Mouse (Mus musculus) lung, embryonic 15.5 days (tissue): ENCODE results near the gene Rgl3. TPM values are rescaled to one million over a fixed set of nuclear protein-coding genes. Genes with fewer than 3 reads are reported as not detected.

ENCODE experiments used
- ATAC-seq: fragments of 200-750 bp; cut with Nextera tagmentation; 2 replicates; pipeline ENCODE4 v1.8.0; 2017; ENCODE audit warnings: moderate number of reproducible peaks, borderline replicate concordance; ENCODE audit not compliant: low FRiP score, low TSS enrichment; ENCODE audit errors: extremely low read depth
- H3K27ac ChIP-seq: fragments of 300-500 bp; sonication (generic); 2 replicates; pipeline ENCODE4 v1.5.1; 2015; ENCODE audit warnings: moderate library complexity, mild to moderate bottlenecking, inconsistent platforms
- H3K27me3 ChIP-seq: fragments of 300-500 bp; sonication (generic); 2 replicates; pipeline ENCODE4 v1.6.1; 2015; ENCODE audit warnings: inconsistent platforms
- H3K36me3 ChIP-seq: fragments of 300-500 bp; sonication (generic); 2 replicates; pipeline ENCODE4 v1.6.1; 2015; ENCODE audit warnings: inconsistent platforms
- H3K4me1 ChIP-seq: fragments of 300-500 bp; sonication (generic); 2 replicates; pipeline ENCODE4 v1.6.1; 2015; ENCODE audit warnings: inconsistent platforms
- H3K4me2 ChIP-seq: fragments of 300-500 bp; sonication (generic); 2 replicates; pipeline ENCODE4 v1.6.1; 2015; ENCODE audit warnings: inconsistent platforms, mild to moderate bottlenecking, moderate library complexity
- H3K4me3 ChIP-seq: fragments of 300-500 bp; sonication (generic); 2 replicates; pipeline ENCODE4 v1.5.1; 2015; ENCODE audit warnings: mild to moderate bottlenecking, inconsistent platforms
- H3K9ac ChIP-seq: fragments of 300-500 bp; sonication (generic); 2 replicates; pipeline ENCODE4 v1.6.1; 2015; ENCODE audit warnings: inconsistent platforms
- H3K9me3 ChIP-seq: fragments of 300-500 bp; sonication (generic); 2 replicates; pipeline ENCODE4 v1.6.1; 2016; ENCODE audit warnings: inconsistent platforms
- WGBS: fragments of 180-500 bp; shearing (Covaris S2); methylation state at CpG from one replicate; pipeline ENCODE4 v1.1.7; 2015; 5-methylcytosine and 5-hydroxymethylcytosine counted together
- polyA plus RNA-seq: library from polyadenylated mRNA; unstranded; fragments of >200 nt; fragmentation: Nextera tagmentation; extraction: Ambion mirVana; gene quantifications from 2 replicates; pipeline ENCODE4 v1.2.1, GENCODE M21; 2015

Rgl3 gene
- polyA plus RNA-seq, 1 experiment from 2014 or later = 7.2 TPM

DNA sequence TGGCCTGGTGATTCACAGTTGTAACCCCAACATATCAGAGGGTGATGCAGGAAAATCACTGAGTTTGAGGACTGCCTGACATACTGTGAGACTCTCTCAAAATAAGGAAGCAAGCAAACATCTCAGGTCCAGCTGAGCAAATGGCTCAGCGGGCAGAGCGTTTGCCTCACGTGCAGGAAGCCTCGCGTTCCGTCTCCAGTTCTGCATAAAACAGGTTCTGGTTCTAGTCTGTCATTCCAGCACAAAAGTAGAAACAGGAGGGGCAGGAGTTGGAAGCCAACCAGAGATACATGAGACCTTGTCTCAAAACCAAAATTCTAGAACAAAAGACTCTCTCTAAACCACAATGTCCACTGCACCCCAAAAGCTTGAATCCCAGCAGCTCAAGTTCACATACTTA, 62.5 kb downstream of the Rgl3 start:
- peak overlapping the region; percentile 77 for H3K4me2 ChIP-seq
- WGBS = 1% methylated on average over 6 of the region's 6 CpGs
- H3K27me3 ChIP-seq = no peaks in the 10 kb centered on the region
- peaks cover 23% of the 10 kb centered on the region for H3K4me1 ChIP-seq
- peak overlapping the region; percentile 55 for H3K4me3 ChIP-seq
- peak overlapping the region; percentile 57 for H3K9ac ChIP-seq
- H3K36me3 ChIP-seq = 0 out of 2 replicates have a peak, but pooled peaks cover 4% of the 10 kb centered on the region
- no peak for ATAC-seq
- no peaks in the 10 kb centered on the region for H3K9me3 ChIP-seq
- peak overlapping the region; percentile 58 for H3K27ac ChIP-seq

DNA sequence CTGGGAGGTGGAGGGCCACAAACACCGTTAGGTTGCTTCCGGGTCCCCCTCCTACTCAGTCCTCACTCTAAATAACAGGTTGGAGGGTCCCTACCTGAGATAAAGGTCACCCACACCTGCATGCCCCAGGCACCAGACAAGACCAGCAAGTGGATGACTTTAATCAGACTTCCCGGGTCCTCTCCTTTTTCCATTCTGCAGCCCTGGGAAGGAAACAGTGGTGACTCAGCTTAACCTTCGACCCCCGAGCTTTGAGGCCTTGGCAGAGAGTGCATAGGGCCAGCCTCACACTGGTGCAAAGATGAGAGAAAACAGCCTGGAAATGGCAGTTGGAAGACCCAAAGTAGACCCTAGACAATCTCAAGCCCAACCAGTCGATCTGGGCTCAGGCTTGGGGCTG, 63.1 kb downstream of the Rgl3 start:
- Histone ChIP-seq H3K4me2 (peak overlapping the region; percentile 77), H3K4me3 (peak overlapping the region; percentile 55), H3K4me1 (peaks cover 23% of the 10 kb centered on the region), H3K27me3 (no peaks in the 10 kb centered on the region), H3K9ac (peak overlapping the region; percentile 57; the same call in 1 of the 2 replicates), H3K36me3 (0 out of 2 replicates have a peak, but pooled peaks cover 4% of the 10 kb centered on the region), H3K27ac (no peak overlapping the region), H3K9me3 (no peaks in the 10 kb centered on the region)
- 70% methylated on average over 6 of the region's 6 CpGs for WGBS
- no peak for ATAC-seq

DNA sequence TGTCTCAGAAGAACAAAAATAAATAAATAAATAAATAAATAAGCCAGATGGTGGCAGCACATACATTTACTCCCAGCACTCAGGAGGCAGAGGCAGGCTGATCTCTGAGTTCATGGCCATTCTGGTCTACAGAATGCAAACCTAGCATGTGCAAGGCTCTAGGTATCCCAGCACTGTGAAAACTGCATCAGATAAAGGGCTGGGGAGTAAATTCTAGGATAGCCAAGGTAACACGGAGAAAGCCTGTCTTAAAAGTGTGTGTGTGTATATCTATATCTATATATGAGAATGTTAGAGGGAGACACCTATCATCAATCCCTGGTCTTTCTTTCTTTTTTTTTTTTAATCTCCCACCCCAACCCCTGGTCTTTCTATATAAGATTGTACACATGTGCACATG, 63.7 kb downstream of the Rgl3 start:
- Histone ChIP-seq H3K4me1 (peaks cover 23% of the 10 kb centered on the region), H3K4me2 (no peak overlapping the region; the same call in 1 of the 2 replicates), H3K27ac (no peak overlapping the region), H3K4me3 (no peak overlapping the region), H3K27me3 (no peaks in the 10 kb centered on the region), H3K9ac (no peak overlapping the region), H3K36me3 (0 out of 2 replicates have a peak, but pooled peaks cover 4% of the 10 kb centered on the region), H3K9me3 (no peaks in the 10 kb centered on the region)
- ATAC-seq = no peak
- 90% methylated on average over 1 of the region's 1 CpGs for WGBS

DNA sequence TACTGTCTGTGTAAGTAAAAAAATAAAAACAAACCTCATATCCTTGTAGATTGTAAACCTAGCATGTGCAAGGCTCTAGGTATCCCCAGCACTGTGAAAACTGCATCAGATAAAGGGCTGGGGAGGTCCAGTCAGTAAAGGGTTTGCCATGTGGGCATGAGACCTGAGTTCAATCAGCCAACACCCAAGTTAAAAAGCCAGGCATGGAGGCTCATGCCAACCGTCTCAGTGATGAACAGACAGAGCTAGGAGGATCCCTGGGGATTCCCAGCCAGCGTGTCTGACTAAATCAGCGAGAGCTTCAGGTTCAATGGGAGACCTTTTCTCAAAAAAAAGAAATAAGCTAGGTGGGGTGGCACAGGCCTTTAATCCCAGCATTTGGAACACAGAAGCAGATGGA, 64.2 kb downstream of the Rgl3 start:
- no peaks in the 10 kb centered on the region for H3K27me3 ChIP-seq
- H3K4me2 ChIP-seq = no peak overlapping the region
- peaks cover 23% of the 10 kb centered on the region for H3K4me1 ChIP-seq
- ATAC-seq = no peak
- 0 out of 2 replicates have a peak, but pooled peaks cover 4% of the 10 kb centered on the region for H3K36me3 ChIP-seq
- WGBS = 84% methylated on average over 3 of the region's 3 CpGs
- H3K9me3 ChIP-seq = no peaks in the 10 kb centered on the region
- no peak overlapping the region for H3K9ac ChIP-seq
- no peak overlapping the region for H3K4me3 ChIP-seq
- no peak overlapping the region for H3K27ac ChIP-seq

DNA sequence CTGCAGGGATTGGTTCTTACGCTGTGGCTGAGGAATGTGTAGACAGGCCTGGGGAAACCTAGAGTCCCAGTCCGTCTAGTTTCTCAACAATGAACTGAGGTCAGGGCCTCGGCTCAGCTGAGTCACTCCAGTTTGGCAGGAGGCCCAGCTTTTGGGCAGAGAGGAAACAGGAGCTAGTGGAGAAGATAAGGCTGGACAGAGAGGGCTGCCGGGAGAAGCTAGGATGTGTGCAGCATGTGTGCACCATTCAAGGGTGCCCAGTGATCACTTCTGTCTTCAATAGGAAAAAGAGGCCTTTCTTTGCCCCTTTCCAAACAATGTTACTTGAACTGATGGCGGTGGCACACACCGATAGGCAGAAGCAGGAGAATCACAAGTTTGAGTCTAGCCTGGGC, 65.2 kb downstream of the Rgl3 start:
- peaks cover 23% of the 10 kb centered on the region for H3K4me1 ChIP-seq
- WGBS = 23% methylated on average over 6 of the region's 6 CpGs
- no peaks in the 10 kb centered on the region for H3K27me3 ChIP-seq
- no peak overlapping the region for H3K4me3 ChIP-seq
- H3K27ac ChIP-seq = peak overlapping the region; percentile 80
- no peak overlapping the region for H3K9ac ChIP-seq
- ATAC-seq = peak; percentile 83
- no peaks in the 10 kb centered on the region for H3K9me3 ChIP-seq
- 0 out of 2 replicates have a peak, but pooled peaks cover 4% of the 10 kb centered on the region for H3K36me3 ChIP-seq
- H3K4me2 ChIP-seq = no peak overlapping the region

DNA sequence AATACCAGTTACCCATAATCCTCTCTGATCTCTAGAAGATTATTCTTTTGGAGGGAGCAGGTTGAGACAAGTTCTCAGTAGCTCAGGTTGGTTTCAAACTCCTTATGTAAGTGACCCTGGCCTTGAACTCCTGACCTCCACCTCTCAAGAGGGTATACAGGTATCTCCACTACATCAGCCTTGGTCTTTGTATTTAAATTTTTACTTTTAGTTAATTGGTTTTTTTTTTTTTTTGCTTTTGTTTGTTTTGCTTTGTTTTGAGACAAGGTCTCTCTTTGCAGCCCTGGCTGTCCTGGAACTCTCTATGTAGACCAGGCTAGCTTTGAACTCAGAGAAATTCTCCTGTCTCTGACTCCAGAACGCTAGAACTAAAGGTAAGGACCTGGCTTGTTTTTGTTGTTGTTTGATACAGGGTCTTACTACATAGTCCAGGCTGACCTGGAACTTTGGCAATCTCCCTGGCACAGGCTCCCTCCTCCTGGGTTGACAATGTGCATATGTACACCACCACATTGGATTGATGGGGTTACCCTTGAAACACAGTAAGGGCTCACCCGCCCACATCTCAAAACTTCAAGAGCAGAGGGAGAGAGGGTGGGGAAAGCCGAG, 65.7 kb downstream of the Rgl3 start:
- peaks cover 28% of the 10 kb centered on the region for H3K4me1 ChIP-seq
- 16% methylated on average over 3 of the region's 3 CpGs for WGBS
- peak overlapping the region; percentile 80 for H3K27ac ChIP-seq
- 0 out of 2 replicates have a peak, but pooled peaks cover 4% of the 10 kb centered on the region for H3K36me3 ChIP-seq
- no peak overlapping the region for H3K4me2 ChIP-seq
- H3K9me3 ChIP-seq = no peaks in the 10 kb centered on the region
- H3K4me3 ChIP-seq = no peak overlapping the region
- H3K27me3 ChIP-seq = no peaks in the 10 kb centered on the region
- no peak; the same call in 1 of the 2 replicates for ATAC-seq
- H3K9ac ChIP-seq = no peak overlapping the region

DNA sequence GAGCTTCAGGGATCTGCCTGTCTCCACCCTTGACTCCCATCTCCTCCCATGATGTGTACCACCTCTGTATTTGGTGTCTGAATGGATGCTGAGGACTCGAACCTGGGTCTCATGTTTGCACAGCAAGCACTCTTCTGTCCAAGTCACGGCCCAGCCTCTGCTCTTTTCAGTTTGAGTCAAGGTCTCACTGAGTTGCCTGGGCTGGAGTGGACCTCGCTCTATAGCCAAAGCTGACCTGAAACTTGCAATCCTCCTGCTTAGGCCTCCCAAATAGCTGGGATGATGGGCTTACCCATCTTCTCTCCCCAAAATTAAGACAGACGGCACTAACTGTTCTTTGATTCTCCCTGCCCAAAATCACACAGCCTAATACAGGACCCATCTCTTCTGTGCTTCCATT, 66.2 kb downstream of the Rgl3 start:
- 0 out of 2 replicates have a peak, but pooled peaks cover 4% of the 10 kb centered on the region for H3K36me3 ChIP-seq
- H3K27ac ChIP-seq = no peak overlapping the region; the same call in 1 of the 2 replicates
- no peak for ATAC-seq
- no peak overlapping the region for H3K4me2 ChIP-seq
- H3K4me1 ChIP-seq = peaks cover 33% of the 10 kb centered on the region
- WGBS = 79% methylated on average over 4 of the region's 4 CpGs
- no peak overlapping the region for H3K9ac ChIP-seq
- no peaks in the 10 kb centered on the region for H3K27me3 ChIP-seq
- no peaks in the 10 kb centered on the region for H3K9me3 ChIP-seq
- no peak overlapping the region for H3K4me3 ChIP-seq

Other genes starting within 250 kb of the Rgl3 start
- 154 TPM in 2 replicates for gene Spc24, start 229.1 kb downstream of the Rgl3 start, polyA plus RNA-seq
- 27.7 and 30.0 TPM in 2 replicates for gene Kank2, start 190.7 kb downstream of the Rgl3 start, polyA plus RNA-seq
- 2.1 and 2.3 TPM in 2 replicates for gene Angptl8, start 153.9 kb downstream of the Rgl3 start, polyA plus RNA-seq
- 62.0 and 68.0 TPM in 2 replicates for gene Dock6, start 136.8 kb downstream of the Rgl3 start, polyA plus RNA-seq
- 15.3 and 20.2 TPM in 2 replicates for gene Rab3d, start 71.3 kb downstream of the Rgl3 start, polyA plus RNA-seq
- 3.2 and 4.6 TPM in 2 replicates for gene Ccdc159, start 62.0 kb downstream of the Rgl3 start, polyA plus RNA-seq
- 51.9 and 52.6 TPM in 2 replicates for gene Tmem205, start 61.9 kb downstream of the Rgl3 start, polyA plus RNA-seq
- 7.8 and 8.0 TPM in 2 replicates for gene Plppr2, start 52.4 kb downstream of the Rgl3 start, polyA plus RNA-seq
- 6.5 and 6.7 TPM in 2 replicates for gene Swsap1, start 33.7 kb downstream of the Rgl3 start, polyA plus RNA-seq
- gene Epor, start 25.9 kb downstream of the Rgl3 start, polyA plus RNA-seq = 6.8 and 7.3 TPM in 2 replicates
- gene Ccdc151, start 13.2 kb upstream of the Rgl3 start, polyA plus RNA-seq = 3.9 and 4.4 TPM in 2 replicates
- gene Prkcsh, start 13.4 kb upstream of the Rgl3 start, polyA plus RNA-seq = 127 and 137 TPM in 2 replicates
- 0.25 and 0.51 TPM in 2 replicates for gene Elavl3, start 62.6 kb upstream of the Rgl3 start, polyA plus RNA-seq
- not detected in 2 replicates for gene Gm49318, start 81.8 kb upstream of the Rgl3 start, polyA plus RNA-seq
- 13.4 and 15.3 TPM in 2 replicates for gene Zfp653, start 81.9 kb upstream of the Rgl3 start, polyA plus RNA-seq
- 33.2 and 33.9 TPM in 2 replicates for gene Ecsit, start 96.0 kb upstream of the Rgl3 start, polyA plus RNA-seq
- gene Cnn1, start 109.8 kb upstream of the Rgl3 start, polyA plus RNA-seq = 60.9 and 71.5 TPM in 2 replicates
- 196 and 210 TPM in 2 replicates for gene Elof1, start 127.7 kb upstream of the Rgl3 start, polyA plus RNA-seq
- gene Acp5, start 146.3 kb upstream of the Rgl3 start, polyA plus RNA-seq = 6.2 and 6.4 TPM in 2 replicates
- 77.3 and 84.7 TPM in 2 replicates for gene Pigyl, start 167.4 kb upstream of the Rgl3 start, polyA plus RNA-seq
- 0.52 and 0.64 TPM in 2 replicates for gene Zfp872, start 198.6 kb upstream of the Rgl3 start, polyA plus RNA-seq
- gene Zfp809, start 236.3 kb upstream of the Rgl3 start, polyA plus RNA-seq = 20.1 and 24.7 TPM in 2 replicates